ENCODE assay signal across 10 mouse cellular contexts in genomic region chr4:140205811-140206231, GRCm38 (mm10). TPM values are rescaled to one million over a fixed set of nuclear protein-coding genes. Genes with fewer than 3 reads are reported as not detected.
DNase-seq lines count a peak whose midpoint lies in the region; ATAC-seq and TF ChIP-seq lines count a peak whose summit lies in the region.
"Had no signal": no experiment of that assay in that cellular context is flagged by ENCODE, and none has a peak within 500 bp of the region (broad histone marks: within the 10 kb centered on the region; RNA-seq: fewer than 3 reads in every experiment).

No protein-coding gene starts in this region.

- H3K27ac ChIP-seq in forebrain, postnatal 0 days (ENCODE audit: low read depth, low read length): 0 out of 2 replicates have a peak overlapping the region, but pooled peaks have one; percentile 15
- no peak overlapping the region for H3K27ac ChIP-seq in midbrain, embryonic 16.5 days (ENCODE audit: low read length)
- H3K27ac ChIP-seq: liver, embryonic 13.5 days had no signal

- H3K9me3 ChIP-seq in forebrain, postnatal 0 days (ENCODE audit: low read length): no peaks in the 10 kb centered on the region
- no peaks in the 10 kb centered on the region for H3K9me3 ChIP-seq in midbrain, embryonic 16.5 days (replicated peaks; ENCODE audit: control insufficient read depth, low read length, poor library complexity, severe bottlenecking)
- H3K9me3 ChIP-seq: liver, embryonic 13.5 days had no signal

- ATAC-seq in forebrain, postnatal 0 days: peak; percentile 77
- ATAC-seq in midbrain, embryonic 16.5 days: no peak

- TF ChIP-seq CTCF in forebrain, postnatal 0 days (IDR thresholded peaks at IDR 0.05; ENCODE audit: low read depth): no peak

- no peaks in the 10 kb centered on the region for H3K27me3 ChIP-seq in forebrain, postnatal 0 days (ENCODE audit: insufficient read depth, low read length)
- no peaks in the 10 kb centered on the region for H3K27me3 ChIP-seq in midbrain, embryonic 16.5 days (ENCODE audit: control insufficient read depth, insufficient read depth, low read depth, low read length)
- H3K27me3 ChIP-seq: liver, embryonic 13.5 days had no signal

- no peak overlapping the region for H3K4me2 ChIP-seq in forebrain, postnatal 0 days (ENCODE audit: low read depth)
- no peak overlapping the region for H3K4me2 ChIP-seq in midbrain, embryonic 16.5 days (ENCODE audit: low read length)
- H3K4me2 ChIP-seq: liver, embryonic 13.5 days had no signal

- peaks cover 12% of the 10 kb centered on the region for H3K4me1 ChIP-seq in forebrain, postnatal 0 days (ENCODE audit: insufficient read depth)
- peaks cover 18% of the 10 kb centered on the region for H3K4me1 ChIP-seq in midbrain, embryonic 16.5 days (ENCODE audit: control insufficient read depth, insufficient read depth, low read length)
- H3K4me1 ChIP-seq: liver, embryonic 13.5 days had no signal

- H3K4me3 ChIP-seq in forebrain, postnatal 0 days (ENCODE audit: low read depth, low read length): no peak overlapping the region
- H3K4me3 ChIP-seq in midbrain, embryonic 16.5 days (ENCODE audit: low read depth, low read length): no peak overlapping the region
- H3K4me3 ChIP-seq: erythroblast, embryonic 14.5 days; liver, embryonic 13.5 days had no signal

- peak; percentile 59 for DNase-seq in testis, postnatal 10 days (ENCODE audit: low spot score)
- DNase-seq in testis, postnatal 14 days (ENCODE audit: low spot score): no peak
- peak; percentile 86 for DNase-seq in forebrain, postnatal 0 days
- peak; percentile 20 to 49 for DNase-seq in heart, postnatal 36 days
- peak; percentile 63 for DNase-seq in right cerebral cortex, adult 18-20 months
- no peak for DNase-seq in spleen, postnatal 4 days (ENCODE audit: low spot score in 2 of 2)
- DNase-seq in kidney, adult 18-20 months: no peak
- DNase-seq: liver, embryonic 13.5 days had no signal

- H3K9ac ChIP-seq in forebrain, postnatal 0 days: no peak overlapping the region
- H3K9ac ChIP-seq in midbrain, embryonic 16.5 days (ENCODE audit: low read depth, low read length): no peak overlapping the region
- H3K9ac ChIP-seq: liver, embryonic 13.5 days had no signal

- intact Hi-C loops in heart, postnatal 36 days (cut with DNase I): no loop called here

- WGBS in forebrain, postnatal 0 days: 29% methylated on average over 12 of the region's 12 CpGs
- 47% methylated on average over 12 of the region's 12 CpGs for WGBS in midbrain, embryonic 16.5 days

- no peaks in the 10 kb centered on the region for H3K36me3 ChIP-seq in forebrain, postnatal 0 days (ENCODE audit: insufficient read depth)
- no peaks in the 10 kb centered on the region for H3K36me3 ChIP-seq in midbrain, embryonic 16.5 days (ENCODE audit: control insufficient read depth, insufficient read depth, low read length)
- H3K36me3 ChIP-seq: liver, embryonic 13.5 days had no signal

RNA-seq across cellular contexts. Expression of gene Igsf21, which starts 40.8 kb away (rescaled TPM):
- 68.5 and 78.5 TPM in 2 replicates for total RNA-seq in forebrain, postnatal 0 days (2014; rRNA removed)
- polyA plus RNA-seq in forebrain, postnatal 0 days (2015; fragmentation: Nextera tagmentation; extraction: Ambion mirVana): 108 and 117 TPM in 2 replicates
- under 1 TPM in 1 of 2 experiments, not detected in 1; 0.33 TPM for total RNA-seq in heart, postnatal 36 days (2021)
- 114 and 119 TPM in 2 replicates for polyA plus RNA-seq in midbrain, embryonic 16.5 days (2015; fragmentation: Nextera tagmentation; extraction: Ambion mirVana)

Comparison
In these comparisons a context has a peak if more than half of its experiments do, and no peak if none do; other contexts are left out.
1. DNase-seq: peak in testis, postnatal 10 days (single experiment), forebrain, postnatal 0 days (single experiment), heart, postnatal 36 days (2 of 2) and right cerebral cortex, adult 18-20 months (single experiment); none in testis, postnatal 14 days (single experiment), spleen, postnatal 4 days (0 of 2) and kidney, adult 18-20 months (single experiment).
2. RNA of gene Igsf21, which starts 40.8 kb away (total RNA-seq): 68.5 to 78.5 TPM in forebrain, postnatal 0 days; 0.33 TPM in heart, postnatal 36 days; every median in the first group is over 10 times any median in the second.